Mouse (Mus musculus) embryonic facial prominence, embryonic 15.5 days (tissue): ENCODE results near the gene Cnpy1. TPM values are rescaled to one million over a fixed set of nuclear protein-coding genes. Genes with fewer than 3 reads are reported as not detected.

Experiments used
- ATAC-seq: fragments of 200-750 bp; cut with Nextera tagmentation; 2 replicates; pipeline ENCODE4 v1.8.0; 2017; ENCODE audit warnings: low read depth, moderate TSS enrichment; ENCODE audit not compliant: insufficient number of reproducible peaks, low FRiP score, low TSS enrichment
- H3K27ac ChIP-seq: fragments of 300-500 bp; sonication (generic); replicated peaks from 2 replicates; pipeline ENCODE4 v1.5.1; 2015; ENCODE audit warnings: mild to moderate bottlenecking, inconsistent platforms
- H3K27me3 ChIP-seq: fragments of 300-500 bp; sonication (generic); 2 replicates; pipeline ENCODE4 v1.6.1; 2015; ENCODE audit warnings: inconsistent platforms
- H3K36me3 ChIP-seq: fragments of 300-500 bp; sonication (generic); 2 replicates; pipeline ENCODE4 v1.6.1; 2015; ENCODE audit warnings: mild to moderate bottlenecking, inconsistent platforms
- H3K4me1 ChIP-seq: fragments of 300-500 bp; sonication (generic); 2 replicates; pipeline ENCODE4 v1.6.1; 2015; ENCODE audit warnings: inconsistent platforms
- H3K4me2 ChIP-seq: fragments of 300-500 bp; sonication (generic); replicated peaks from 2 replicates; pipeline ENCODE4 v1.6.1; 2015; ENCODE audit warnings: mild to moderate bottlenecking, inconsistent platforms
- H3K4me3 ChIP-seq: fragments of 300-500 bp; sonication (generic); replicated peaks from 2 replicates; pipeline ENCODE4 v1.5.1; 2015; ENCODE audit warnings: mild to moderate bottlenecking, inconsistent platforms
- H3K9ac ChIP-seq: fragments of 300-500 bp; sonication (generic); 2 replicates; pipeline ENCODE4 v1.6.1; 2015; ENCODE audit warnings: inconsistent platforms
- H3K9me3 ChIP-seq: fragments of 300-500 bp; sonication (generic); replicated peaks from 2 replicates; pipeline ENCODE4 v1.6.1; 2016; ENCODE audit warnings: inconsistent platforms
- WGBS: fragments of 180-500 bp; shearing (Covaris S2); methylation state at CpG from one replicate; pipeline ENCODE4 v1.1.7; 2015; 5-methylcytosine and 5-hydroxymethylcytosine counted together
- polyA plus RNA-seq: library from polyadenylated mRNA; unstranded; fragments of >200 nt; fragmentation: Nextera tagmentation; extraction: Ambion mirVana; gene quantifications from 2 replicates; pipeline ENCODE4 v1.2.1, GENCODE M21; 2015

Gene Cnpy1
- polyA plus RNA-seq, 1 experiment from 2014 or later, result 1.6 TPM

DNA sequence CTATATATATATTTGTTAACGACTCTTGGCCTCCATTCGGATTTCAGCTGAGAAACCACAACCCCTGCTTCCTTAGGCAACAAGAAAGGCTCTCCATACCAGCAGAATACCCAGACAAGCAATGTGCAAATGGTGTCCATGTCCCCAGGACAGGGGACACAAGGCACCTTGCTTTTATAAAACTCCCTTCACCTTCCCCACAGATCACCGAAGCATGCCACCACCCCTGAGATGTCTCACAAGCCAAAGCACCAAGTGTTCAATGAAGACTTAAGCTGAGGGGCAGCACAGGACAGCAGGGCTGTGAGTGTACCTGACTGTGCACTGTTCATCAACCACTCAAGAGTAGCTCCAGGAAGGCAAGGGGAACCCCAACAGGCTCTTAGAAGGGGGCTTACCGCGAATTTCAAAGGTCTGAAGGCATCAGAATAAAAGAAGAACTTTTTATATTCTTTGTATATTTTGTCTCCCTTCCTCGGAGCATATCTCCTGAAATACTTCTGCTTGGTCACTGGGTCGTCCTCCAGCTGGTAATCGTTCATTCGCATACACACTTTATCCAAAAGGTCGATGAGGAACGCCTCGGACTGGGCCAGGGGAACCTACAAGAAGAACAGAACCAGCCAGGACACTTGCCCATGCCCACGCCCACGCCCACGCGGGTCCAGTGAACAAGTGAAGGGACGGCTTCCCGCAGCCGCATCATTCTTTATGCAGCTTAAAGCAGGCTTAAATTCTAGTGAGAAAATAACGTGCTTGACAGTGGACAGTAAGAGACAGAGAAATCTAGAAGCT is 36.7 kb downstream of the Cnpy1 start:
- Histone ChIP-seq H3K4me2 (no peak overlapping the region; the same call in 1 of the 2 replicates), H3K9me3 (no peaks in the 10 kb centered on the region), H3K27ac (no peak overlapping the region), H3K27me3 (peaks cover 90% of the 10 kb centered on the region), H3K36me3 (no peaks in the 10 kb centered on the region), H3K9ac (no peak overlapping the region), H3K4me1 (peaks cover 9% of the 10 kb centered on the region), H3K4me3 (no peak overlapping the region; the same call in 1 of the 2 replicates)
- 10% methylated on average over 20 of the region's 20 CpGs for WGBS
- no peak for ATAC-seq

DNA sequence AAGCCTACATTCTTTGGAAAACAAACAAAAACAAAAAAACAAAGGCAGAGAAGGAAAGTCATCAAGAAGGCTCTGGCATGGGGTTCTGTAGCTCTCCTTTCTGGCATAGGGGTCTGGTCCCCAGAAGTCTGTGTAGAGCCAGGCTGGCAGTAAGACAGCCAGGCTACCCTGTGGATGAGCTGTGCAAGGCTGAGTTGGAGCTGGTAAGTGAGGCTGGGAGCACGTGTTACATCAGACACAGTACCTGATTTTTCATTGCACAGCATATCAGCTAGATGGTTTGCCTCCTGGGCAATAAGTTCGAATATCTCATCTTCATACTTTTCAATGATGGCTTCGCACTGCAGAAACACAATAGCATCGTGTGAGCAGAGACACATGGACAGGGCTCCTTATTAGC is 38.6 kb downstream of the Cnpy1 start:
- WGBS, result 52% methylated on average over 4 of the region's 4 CpGs
- Histone ChIP-seq H3K4me2 (no peak overlapping the region), H3K27me3 (peaks cover 84% of the 10 kb centered on the region), H3K4me1 (peaks cover 9% of the 10 kb centered on the region), H3K27ac (no peak overlapping the region), H3K4me3 (no peak overlapping the region), H3K9me3 (no peaks in the 10 kb centered on the region), H3K9ac (no peak overlapping the region), H3K36me3 (no peaks in the 10 kb centered on the region)
- no peak for ATAC-seq

DNA sequence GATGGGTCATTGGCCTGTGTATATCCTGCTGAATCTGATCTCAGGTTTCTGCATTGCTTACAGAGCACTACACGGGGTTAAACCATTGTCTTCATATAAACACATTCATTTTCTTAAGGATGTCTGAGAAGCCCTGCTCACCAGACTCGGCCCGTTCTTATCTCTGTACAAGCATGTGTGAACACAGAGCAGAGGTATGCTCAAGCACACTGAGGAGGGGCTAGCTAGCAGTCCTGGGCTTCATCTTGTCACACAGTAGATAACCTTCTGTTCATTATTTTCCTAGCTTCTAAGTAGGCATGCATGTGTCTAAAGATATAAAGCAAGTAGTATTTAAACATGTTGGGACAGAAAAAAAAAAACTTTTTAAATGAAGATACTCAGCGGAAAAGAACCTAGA is 39.2 kb downstream of the Cnpy1 start:
- Histone ChIP-seq H3K27me3 (peaks cover 78% of the 10 kb centered on the region), H3K27ac (no peak overlapping the region), H3K9ac (no peak overlapping the region), H3K4me3 (no peak overlapping the region), H3K4me2 (no peak overlapping the region), H3K4me1 (peaks cover 9% of the 10 kb centered on the region), H3K9me3 (no peaks in the 10 kb centered on the region), H3K36me3 (no peaks in the 10 kb centered on the region)
- ATAC-seq, result no peak
- WGBS, result 52% methylated on average over 4 of the region's 4 CpGs

DNA sequence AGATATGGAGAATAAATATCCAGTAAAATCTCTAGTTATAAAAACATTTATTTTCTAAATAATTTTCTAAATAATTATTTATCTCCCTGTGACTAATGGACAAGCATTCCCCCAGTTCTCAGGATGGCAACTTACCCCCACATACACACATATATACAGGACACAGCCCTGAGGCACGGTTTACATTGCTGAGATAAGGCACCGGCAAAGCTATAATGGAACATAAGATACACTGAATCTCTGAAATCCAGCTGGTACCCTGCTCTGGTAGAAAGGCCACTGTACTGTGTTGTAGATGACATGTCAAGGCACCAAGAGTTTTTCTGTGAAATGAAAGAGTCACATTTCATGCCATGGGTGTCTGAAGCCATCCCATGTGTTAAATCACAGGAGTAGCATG is 40.9 kb downstream of the Cnpy1 start:
- Histone ChIP-seq H3K27ac (no peak overlapping the region), H3K9me3 (no peaks in the 10 kb centered on the region), H3K9ac (no peak overlapping the region), H3K4me3 (no peak overlapping the region), H3K27me3 (peaks cover 66% of the 10 kb centered on the region), H3K4me1 (peaks cover 3% of the 10 kb centered on the region), H3K36me3 (no peaks in the 10 kb centered on the region), H3K4me2 (no peak overlapping the region)
- 79% methylated on average over 2 of the region's 2 CpGs for WGBS
- ATAC-seq, result no peak

DNA sequence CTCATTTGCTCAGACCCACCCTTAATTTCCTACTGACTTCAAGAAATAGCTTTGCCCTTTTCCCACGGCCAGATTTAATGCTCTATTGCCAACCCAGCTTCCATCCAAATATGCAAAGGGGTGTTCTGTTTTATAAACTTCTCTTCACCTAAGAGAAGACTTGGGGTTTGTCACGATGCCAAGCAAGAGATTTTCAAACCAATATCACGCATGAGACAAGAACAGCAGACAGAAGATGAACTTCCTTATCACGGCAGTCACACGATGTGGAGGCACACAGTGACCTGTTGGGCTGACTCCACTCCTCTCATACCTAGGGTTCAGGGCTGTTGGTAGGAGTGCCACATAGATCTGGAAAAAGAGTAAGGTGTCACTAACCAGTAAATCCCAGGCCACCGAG is 42.5 kb downstream of the Cnpy1 start:
- H3K27me3 ChIP-seq, result peaks cover 59% of the 10 kb centered on the region
- 74% methylated on average over 6 of the region's 6 CpGs for WGBS
- H3K4me3 ChIP-seq, result no peak overlapping the region

DNA sequence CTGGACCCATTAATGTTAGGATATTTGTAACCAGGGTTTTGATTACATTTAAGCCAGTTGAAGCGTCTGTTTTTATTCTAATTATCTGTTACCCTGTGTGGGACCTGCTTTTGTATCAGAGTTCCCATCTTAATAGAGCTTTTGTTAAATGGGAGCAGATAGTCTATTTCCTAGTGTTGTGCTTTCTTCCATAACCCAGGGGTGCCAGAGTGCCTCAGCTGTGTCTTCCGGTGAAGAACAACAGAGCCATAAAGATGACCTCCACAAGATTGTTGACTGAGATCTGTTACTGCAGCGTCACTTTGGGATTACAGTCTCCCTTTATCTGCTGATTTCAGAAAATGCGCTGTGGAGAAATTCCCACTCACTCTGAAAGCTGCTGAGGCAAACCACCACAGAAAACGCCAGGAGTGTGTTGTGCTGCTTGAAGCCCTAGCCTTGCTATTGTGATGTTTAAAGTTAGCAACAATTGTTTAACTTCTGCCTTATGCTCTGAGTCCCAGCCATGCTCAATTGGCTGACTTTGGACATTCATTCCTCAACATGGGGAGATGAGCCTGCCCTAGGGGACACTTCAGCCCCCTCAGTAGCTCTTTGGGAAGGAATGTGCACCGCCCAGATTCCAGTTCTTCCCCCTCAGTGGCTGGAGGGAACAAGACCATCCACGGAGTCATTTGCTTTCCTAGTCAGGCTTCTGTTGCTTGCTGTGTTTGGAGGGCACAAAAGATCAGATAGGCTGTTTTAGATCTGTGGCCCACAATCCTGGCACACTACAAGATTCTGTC is 46.3 kb downstream of the Cnpy1 start:
- 32% methylated on average over 7 of the region's 7 CpGs for WGBS
- H3K4me3 ChIP-seq, result no peak overlapping the region
- H3K9ac ChIP-seq, result no peak overlapping the region
- no peaks in the 10 kb centered on the region for H3K36me3 ChIP-seq
- H3K9me3 ChIP-seq, result no peaks in the 10 kb centered on the region
- no peak for ATAC-seq
- no peaks in the 10 kb centered on the region for H3K4me1 ChIP-seq
- H3K27me3 ChIP-seq, result peaks cover 29% of the 10 kb centered on the region
- no peak overlapping the region for H3K27ac ChIP-seq
- no peak overlapping the region for H3K4me2 ChIP-seq

More for the DNA sequence above, 42.5 kb downstream of the Cnpy1 start:
- no peaks in the 10 kb centered on the region for H3K4me1 ChIP-seq
- ATAC-seq, result no peak
- no peak overlapping the region for H3K27ac ChIP-seq
- H3K4me2 ChIP-seq, result no peak overlapping the region
- no peaks in the 10 kb centered on the region for H3K9me3 ChIP-seq
- H3K9ac ChIP-seq, result no peak overlapping the region
- no peaks in the 10 kb centered on the region for H3K36me3 ChIP-seq

DNA sequence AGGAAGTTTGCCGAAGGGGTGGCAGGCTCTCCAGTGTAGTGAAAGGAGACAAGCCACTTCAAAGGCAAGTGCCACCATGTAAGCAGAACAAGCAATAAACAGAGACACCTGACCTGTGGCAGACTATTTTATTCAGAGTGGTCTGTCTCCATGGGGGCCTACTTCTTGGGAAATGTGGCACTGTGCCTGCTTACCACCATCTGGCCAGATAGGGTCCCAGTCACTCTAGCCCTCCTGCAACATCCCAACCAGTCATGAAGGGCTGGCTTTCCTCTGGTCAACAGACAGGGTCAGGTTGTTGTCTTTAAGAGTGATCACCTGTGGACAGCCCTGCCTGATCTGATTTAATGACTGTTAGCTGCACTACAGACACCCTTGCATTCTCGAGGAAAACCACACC is 50.1 kb downstream of the Cnpy1 start:
- Histone ChIP-seq H3K4me2 (no peak overlapping the region), H3K27me3 (peaks cover 18% of the 10 kb centered on the region; the same call in 1 of the 2 replicates), H3K27ac (no peak overlapping the region), H3K9ac (no peak overlapping the region), H3K9me3 (no peaks in the 10 kb centered on the region), H3K4me1 (no peaks in the 10 kb centered on the region), H3K4me3 (no peak overlapping the region), H3K36me3 (no peaks in the 10 kb centered on the region)
- ATAC-seq, result no peak
- 52% methylated on average over 2 of the region's 2 CpGs for WGBS

DNA sequence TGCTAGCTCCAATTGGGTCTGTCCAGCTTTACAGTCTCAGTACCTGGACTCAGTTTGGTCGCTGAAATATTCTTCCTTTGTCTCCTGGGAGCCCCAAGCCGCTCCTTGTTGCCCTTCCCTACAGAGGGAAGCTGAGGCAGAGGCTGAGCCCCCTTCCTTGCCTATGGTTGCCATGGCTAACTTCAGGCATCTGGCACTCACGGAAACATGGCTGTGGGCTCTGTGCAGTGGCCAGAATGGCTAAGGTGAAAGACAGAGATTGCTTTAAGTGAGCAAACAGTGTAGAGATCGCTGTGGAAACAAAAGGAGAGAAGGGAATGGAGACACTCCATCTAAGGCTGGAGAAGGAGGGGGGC is 53.5 kb downstream of the Cnpy1 start:
- no peaks in the 10 kb centered on the region for H3K4me1 ChIP-seq
- peaks cover 9% of the 10 kb centered on the region; the same call in 1 of the 2 replicates for H3K27me3 ChIP-seq
- no peak for ATAC-seq
- H3K4me2 ChIP-seq, result no peak overlapping the region
- H3K4me3 ChIP-seq, result no peak overlapping the region
- no peak overlapping the region for H3K9ac ChIP-seq
- H3K27ac ChIP-seq, result no peak overlapping the region
- H3K36me3 ChIP-seq, result no peaks in the 10 kb centered on the region
- 44% methylated on average over 4 of the region's 4 CpGs for WGBS
- no peaks in the 10 kb centered on the region for H3K9me3 ChIP-seq

DNA sequence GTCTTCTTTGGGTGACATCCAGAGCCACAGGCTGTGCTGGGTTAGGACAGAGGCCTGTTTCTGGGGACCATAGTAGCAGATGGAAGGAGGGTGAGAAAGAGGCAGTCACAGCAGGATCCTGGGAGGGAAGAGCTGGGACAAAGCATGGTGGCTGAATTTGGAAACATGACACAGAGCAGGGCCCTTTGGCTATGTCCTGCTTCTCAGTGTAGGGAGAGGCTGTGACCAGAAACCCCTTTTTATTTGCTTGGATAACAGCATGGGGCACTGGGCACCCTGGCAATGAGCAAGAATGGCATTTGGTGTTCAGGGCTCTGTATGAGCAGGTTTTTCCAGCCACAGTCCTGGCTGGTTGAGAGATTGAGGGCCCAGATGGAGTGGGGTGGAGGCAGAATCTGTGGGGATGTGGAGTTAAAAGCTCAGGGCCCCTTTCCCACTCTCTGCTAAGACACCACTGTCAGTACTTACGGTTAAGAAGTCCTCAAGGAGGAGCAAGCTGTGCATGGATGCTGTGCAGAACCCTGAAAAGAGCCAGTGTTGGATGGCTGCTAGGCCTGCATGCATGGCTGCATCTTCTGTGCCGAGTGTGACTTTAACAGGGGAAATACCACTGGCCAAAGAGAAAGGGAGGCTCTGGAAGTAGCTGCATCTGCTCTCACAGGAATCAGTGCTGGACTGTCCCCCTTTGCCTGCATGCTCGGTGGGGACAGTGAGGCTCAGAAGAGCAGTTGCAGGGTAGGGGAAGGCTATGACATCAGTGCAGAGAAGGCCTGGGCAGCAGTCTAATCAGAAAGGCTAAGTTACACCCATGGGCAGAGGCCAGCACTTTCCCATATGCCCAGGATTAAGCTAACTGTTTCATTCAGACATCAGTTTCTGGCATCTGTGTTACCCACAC is 54.2 kb downstream of the Cnpy1 start:
- Histone ChIP-seq H3K27ac (no peak overlapping the region), H3K4me2 (no peak overlapping the region), H3K4me1 (no peaks in the 10 kb centered on the region), H3K9ac (no peak overlapping the region), H3K36me3 (no peaks in the 10 kb centered on the region), H3K27me3 (peaks cover 9% of the 10 kb centered on the region; the same call in 1 of the 2 replicates), H3K9me3 (no peaks in the 10 kb centered on the region), H3K4me3 (no peak overlapping the region)
- 40% methylated on average over 3 of the region's 3 CpGs for WGBS
- ATAC-seq, result no peak

DNA sequence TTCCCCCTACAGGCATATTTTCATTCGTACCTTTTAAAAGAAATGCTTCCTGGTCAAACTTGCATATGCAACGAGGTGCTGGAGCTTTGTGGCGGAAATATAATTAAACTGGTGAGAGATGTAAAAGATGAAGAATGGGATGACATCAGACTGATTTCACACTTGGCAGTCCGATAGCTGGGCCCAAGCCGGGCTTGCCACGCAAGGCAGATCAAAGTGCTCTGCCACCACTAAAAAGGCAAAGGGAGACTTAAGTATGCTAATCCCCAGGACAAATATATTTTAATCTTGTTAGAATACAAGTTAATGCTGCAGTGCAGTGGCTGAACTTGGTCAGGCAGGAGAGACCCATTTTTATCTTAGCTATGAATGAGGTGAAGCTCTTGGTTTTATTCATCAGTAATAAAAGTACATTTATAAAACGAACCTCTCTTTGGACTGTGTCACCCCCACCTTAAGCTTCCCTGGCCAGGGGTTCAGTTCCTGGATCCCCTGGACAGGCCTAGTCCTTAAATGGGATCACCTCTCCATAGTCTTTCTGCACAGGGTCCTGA is 66.3 kb downstream of the Cnpy1 start:
- ATAC-seq, result no peak
- Histone ChIP-seq H3K4me2 (no peak overlapping the region), H3K9ac (no peak overlapping the region), H3K4me1 (peaks cover 8% of the 10 kb centered on the region; the same call in 1 of the 2 replicates), H3K27me3 (peaks cover 72% of the 10 kb centered on the region), H3K9me3 (no peaks in the 10 kb centered on the region), H3K36me3 (no peaks in the 10 kb centered on the region), H3K27ac (no peak overlapping the region), H3K4me3 (no peak overlapping the region)
- 18% methylated on average over 7 of the region's 7 CpGs for WGBS

DNA sequence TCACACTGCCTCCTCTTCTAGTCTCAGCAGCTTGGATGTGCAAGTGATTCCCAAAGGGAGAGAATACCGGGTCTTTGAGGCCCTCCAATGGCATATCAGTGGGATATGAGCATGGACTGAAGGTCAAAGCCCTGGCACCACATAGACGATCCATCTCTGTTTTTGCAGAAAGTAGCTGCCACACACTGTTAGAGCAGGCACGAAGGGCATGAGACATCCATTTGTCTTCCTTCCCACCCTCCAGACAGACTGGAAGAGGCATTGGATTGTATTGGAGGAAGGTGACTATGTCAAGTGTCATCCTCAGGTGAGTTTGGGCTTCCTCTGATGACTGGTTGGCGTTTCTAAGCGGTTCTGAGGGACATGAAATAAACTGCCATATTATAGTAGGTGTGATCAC is 67.3 kb downstream of the Cnpy1 start:
- 15% methylated on average over 5 of the region's 5 CpGs for WGBS
- ATAC-seq, result no peak
- H3K4me2 ChIP-seq, result no peak overlapping the region

More for the DNA sequence above, 67.3 kb downstream of the Cnpy1 start:
- Histone ChIP-seq H3K9ac (no peak overlapping the region), H3K4me3 (no peak overlapping the region), H3K9me3 (no peaks in the 10 kb centered on the region), H3K27me3 (peaks cover 82% of the 10 kb centered on the region), H3K27ac (no peak overlapping the region), H3K4me1 (peaks cover 8% of the 10 kb centered on the region; the same call in 1 of the 2 replicates), H3K36me3 (no peaks in the 10 kb centered on the region)
